Mouse (Mus musculus) regulatory T cell (primary cell): ENCODE data around the gene C1rl.
"Not testable (repeated sequence)": the region's sequence is repeated elsewhere in the genome, so short reads cannot be mapped to it uniquely, and the experiment has no call there.

Experiments used
- in situ Hi-C: fragments of 300-600 bp; cut with MboI, MseI; formaldehyde crosslinking; loops from one replicate; pipeline ENCODE4 v1.15.1; 2025; ENCODE audit warnings: high pct_unique_total_duplicates

Gene C1rl

DNA sequence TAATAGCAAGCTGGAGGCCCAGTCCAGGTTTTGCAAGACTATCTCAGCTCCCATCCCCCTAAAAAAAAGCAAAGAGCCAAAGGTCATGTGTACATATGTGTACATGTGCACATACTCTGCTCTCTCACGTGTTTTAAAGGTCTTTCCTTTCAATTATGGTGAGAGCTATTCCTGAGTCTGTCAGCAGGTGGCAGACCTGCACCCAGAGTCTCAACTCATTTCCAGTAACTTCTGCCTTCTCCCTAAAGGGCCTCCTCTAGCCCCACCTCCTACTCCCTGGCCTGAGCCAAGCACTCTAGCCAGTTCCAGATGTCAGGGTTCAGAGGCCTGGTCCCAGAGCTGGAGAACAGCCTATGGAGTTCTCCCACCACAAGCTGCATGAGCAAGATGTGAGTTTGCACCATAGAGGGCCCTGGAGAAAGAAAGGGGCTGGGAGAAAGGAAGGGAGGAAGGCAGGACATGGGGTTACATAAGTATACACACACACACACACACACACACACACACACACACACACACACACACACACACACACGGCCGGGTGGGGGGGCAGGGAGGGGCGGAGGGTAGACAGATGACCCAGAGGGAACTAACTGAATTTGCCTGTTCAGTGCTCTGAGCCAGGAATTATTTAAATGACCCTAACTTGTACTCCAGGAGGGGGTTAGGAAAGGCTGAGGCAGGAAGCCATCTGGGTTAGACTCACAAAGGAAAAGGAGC is at the start of gene C1rl:
C1rl (plus strand) TSS at position 272 of the 720 bp plus-strand sequence.
- in situ Hi-C loops: no loop called here

DNA sequence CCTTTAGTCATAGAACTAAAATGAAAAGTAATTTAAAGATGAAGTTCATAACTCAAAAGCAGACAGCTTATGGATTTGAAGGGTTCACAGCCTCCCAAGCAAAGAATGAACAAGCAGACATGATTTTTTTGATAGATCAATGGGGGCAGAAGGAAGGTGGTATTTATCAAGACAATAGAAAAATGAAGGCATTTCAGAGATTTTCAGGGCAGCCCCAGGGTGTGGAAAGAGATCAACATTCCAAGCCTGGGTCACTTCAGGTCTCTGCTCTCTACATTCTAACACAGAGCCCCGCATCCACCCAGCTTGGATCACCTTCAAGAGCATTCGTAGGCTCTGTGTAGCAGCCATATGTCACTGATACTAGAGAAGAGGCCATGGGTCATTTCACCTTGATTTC is 49.6 kb upstream of the C1rl start:
- in situ Hi-C loops: no loop called here

DNA sequence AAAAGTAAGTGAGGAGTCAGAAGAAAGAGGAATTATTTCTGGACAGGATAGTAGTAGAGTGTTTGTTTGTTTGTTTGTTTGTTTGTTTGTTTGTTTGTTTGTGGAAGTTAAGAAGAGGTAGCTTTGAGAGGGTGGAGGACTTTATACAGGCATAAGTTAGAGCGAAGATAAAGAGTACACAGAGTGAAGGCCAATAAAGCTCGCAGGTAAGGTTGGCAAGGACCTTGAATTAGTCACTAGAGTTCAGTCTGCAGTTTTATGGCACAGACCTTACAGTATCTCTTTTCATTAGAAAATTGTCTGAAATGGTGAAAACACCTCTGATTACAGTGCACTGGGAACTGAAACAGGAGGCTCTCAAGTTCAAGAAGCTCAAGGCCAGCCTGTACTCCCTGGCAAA is 46.9 kb upstream of the C1rl start:
- in situ Hi-C loops: no loop called here

DNA sequence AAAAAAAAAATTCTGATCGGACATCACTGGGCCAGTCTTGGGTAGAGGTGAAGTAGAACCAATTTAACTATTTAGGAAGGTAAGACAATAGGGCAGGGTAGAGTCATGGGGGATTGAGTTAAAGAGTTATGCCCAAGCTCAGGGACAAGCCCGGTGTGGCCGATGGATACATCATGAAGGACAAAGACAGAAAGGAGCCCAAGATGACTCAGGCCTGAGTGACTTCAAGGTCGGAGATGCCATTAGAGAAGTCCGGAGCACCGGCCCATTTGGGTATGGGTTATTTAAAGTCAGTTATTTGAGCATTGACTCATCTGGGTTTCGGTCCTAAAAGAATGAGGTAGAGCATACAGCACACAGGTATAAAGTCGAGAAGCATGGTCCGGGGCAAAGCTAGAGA is 46.5 kb upstream of the C1rl start:
- in situ Hi-C loops: no loop called here

DNA sequence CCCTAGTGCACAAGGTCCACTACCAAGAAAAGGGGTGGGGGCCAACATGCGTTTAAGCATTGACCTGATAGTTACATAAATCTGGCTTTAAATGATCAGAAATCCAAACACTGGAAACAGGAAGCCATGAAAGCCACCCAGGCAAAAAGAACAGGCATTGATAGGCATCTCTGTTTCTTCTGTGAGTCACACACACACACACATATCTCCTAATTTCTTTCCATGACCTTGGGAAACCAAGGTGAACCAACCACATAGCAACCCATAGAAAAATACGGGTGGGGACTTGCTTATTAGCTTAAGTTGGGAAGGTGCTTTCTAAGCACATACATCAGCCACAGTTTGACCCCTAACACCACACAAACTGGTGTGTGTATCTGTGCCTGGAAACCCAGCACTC is 45.6 kb upstream of the C1rl start:
- in situ Hi-C loops: no loop called here

DNA sequence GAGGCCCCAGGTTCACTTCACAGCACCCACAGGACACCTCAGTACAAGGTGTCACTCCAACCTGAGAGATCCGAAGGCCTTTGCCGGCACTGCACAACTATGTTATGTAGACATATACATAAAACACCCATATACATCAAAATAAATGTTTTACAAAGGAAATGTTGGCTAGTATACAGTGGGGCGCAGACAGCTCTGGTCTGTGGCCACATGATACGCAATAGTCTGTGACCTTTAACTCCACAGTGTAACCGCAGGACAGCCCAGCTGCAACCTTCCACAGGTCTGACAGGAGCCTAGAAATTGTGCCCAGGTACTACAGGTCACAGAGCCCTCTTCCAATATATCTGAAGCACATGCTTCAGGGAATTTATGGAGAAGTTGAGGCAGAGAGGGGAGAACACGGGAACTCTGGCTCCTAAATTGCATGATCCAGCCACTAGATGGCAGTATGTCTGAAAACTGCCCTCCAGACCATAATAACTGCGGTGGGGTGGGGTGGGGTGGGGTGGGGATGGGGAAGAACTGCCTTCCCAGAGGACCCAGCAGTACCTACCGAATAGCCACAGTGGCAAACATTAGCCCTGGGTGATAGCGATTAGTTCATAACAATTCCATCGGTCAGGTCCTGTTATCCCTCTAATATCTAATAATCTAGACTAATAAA is 44.6 kb upstream of the C1rl start:
- in situ Hi-C loops: no loop called here

DNA sequence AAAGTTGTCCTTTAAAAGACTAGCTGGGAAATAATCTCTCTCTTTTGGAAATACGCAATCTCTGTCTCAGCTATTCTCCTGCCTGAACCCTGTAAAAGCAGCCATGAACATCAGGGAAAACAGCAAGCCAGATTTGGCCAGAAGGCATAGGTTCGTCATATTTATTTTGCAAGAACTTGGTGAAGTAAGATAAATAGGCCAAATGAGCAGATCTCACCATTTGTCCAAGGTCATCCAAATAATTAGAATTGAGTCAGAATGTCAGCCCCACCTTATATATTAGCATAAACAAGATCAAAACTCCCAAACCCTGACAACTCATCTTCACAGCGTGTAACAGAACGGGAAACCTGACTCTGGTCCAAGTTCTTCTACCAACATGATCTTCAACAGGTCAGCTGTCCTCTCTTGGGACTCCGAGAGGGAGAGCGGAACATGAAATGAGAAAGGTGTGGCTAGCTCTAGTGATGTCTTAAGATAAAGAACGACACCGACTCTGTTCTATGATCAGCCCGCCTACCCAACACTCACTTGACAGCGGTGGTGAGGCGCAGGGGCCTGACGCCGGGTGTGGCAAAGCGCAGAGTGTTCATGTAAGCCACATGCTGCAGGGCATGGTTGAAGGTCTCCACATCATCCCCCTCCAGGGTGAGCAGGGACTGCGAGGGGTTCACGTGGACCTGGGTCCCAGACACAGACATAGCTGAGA is 43.8 kb upstream of the C1rl start:
- in situ Hi-C loops: no loop called here

DNA sequence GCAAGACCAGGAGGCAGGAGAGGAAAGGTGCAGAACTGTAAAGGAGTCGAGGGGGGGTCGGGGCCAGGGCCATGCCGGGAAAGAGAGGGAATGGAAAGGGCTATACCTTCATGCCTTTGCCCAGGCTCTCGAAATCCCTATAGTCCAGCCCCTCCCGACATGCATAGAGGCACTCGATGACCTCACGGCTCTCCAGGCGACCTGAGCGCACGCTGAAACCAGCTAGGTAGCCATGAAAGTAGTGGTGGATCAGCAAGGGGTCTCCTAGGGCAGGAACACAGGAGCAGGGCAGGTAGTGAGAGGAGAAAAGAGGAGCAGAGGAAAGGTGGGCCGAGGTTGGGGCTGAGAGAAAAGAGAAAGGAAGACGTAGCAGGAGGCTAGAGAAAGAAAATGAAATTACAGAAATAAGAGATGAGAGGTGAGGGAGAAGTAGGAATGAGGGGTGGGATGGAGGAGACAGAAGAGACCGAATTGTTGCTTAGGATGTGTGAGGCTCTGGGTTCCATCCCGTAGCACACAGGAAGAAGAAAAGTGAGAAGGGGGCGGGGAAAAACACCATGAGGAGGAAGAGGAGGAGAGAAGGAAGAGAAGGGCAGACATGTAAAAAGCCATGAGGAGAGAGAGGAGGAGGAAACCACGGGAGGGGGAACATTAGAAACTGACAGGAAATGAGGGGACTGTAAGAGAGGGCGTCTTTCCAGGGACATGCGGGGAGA is 43.1 kb upstream of the C1rl start:
- in situ Hi-C loops: no loop called here

DNA sequence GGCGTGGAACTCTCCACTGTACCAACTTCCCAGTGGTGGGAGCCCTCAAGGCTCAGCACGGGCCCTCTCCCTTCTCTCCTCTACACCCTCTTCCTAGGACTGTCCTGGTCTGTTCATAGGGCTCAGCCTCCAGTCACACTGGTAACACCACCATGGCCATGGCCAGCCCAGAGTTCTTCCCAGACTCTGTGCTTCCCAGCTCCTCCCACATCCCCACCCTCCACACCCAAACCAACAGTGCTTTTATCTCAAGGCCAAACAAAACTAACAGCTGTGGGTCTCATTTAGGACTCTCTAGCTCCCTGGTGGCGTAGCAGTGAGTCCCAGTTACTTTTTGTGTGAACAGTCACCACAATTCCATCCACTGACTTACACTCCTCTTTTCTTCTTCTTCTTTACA is 40.9 kb upstream of the C1rl start:
- in situ Hi-C loops: no loop called here

DNA sequence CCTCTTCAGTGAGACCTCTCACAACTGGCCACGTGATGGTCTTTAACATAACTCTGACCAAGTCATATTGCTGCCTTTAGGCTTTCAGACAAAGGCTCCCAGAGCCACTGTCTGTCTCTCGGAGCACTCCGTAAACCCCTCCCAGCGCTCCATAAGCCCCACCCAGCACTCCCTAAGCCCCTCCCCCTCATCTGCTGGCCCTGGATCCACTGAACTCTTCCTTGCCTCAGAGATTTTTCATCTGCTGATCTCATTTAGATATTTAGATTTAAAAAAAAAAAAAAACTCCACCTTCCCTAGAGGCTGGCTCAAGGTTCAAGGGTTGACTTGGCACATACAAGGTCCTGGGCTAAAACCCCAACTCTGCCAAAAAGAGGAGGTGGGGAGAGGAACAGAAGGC is 39.2 kb upstream of the C1rl start:
- in situ Hi-C loops: no loop called here

DNA sequence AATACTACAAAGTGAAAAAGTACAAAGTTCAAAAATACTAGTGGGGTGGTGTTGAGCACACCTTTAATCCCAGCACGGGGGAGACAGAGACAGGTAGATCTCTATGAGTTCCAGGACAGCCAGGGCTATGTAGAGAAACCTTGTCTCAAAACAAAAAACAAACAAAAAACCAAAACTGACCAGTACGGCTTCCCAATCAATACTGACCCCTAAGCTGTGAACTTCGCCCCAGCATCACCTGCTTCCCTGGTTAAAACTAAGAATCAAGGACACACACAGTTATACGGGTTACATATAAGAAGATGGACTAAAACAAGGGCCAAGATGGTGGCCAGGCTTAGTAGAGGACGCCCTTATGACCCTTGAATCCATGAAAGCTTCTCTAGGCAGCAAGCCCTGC is 36.7 kb upstream of the C1rl start:
- in situ Hi-C loops: no loop called here

DNA sequence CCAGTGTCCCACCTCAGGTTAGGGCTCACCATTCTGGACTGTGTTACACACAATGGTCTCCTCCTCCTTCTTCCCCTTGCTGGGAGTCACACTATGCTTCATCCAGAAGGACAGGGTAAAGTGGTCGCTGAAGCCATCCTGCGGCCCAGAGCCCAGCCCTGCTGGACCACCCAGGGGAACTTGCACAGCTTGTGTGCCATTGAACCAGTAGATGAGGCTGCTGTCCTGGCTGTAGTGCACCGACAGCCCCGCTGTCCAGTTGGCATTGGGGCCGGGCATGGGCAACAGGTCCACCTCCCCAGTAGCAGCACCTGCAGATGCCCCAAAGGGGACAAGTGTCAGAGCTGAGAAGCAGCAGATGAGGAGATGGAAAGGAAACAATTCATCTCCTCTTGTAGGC is 35.1 kb upstream of the C1rl start:
- in situ Hi-C loops: no loop called here

DNA sequence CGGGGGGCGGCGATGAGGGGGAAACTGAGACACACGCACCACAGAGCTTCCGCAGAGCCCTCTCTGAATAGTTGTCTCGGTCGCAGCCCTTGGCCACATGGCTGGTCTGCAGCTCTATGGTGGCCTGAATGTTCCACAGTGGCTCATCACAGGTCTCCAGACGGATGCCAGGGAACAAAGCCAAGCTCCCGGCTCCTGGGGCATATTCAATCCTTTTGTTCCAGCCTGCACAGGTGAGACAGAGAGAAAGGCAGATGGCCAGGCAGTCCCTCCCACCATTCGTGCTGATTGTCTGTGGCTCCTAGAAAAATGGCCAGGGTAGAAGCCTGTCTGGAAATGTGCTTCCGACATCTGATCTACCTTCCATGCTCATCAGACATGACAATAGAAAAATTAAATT is 34.4 kb upstream of the C1rl start:
- in situ Hi-C loops: no loop called here

DNA sequence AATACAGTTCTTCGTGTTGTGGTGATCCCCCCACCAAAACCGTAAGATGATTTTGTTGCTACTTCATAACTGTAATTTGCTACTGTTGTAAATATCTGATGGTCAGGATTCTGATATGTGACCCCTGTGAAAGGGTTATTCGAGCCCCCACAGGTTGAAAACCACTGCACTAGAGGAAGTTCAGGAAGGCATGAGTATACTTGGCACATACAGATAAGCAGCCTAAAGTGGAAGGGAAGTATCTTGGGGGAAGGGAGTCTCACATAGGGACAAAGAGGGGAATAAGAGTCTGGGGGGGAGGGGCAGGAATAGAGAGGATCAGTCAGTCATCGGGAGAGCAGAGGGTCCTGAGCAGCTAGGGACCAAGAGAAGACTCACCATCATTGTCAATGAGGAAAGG is 33.5 kb upstream of the C1rl start:
- in situ Hi-C loops: no loop called here

DNA sequence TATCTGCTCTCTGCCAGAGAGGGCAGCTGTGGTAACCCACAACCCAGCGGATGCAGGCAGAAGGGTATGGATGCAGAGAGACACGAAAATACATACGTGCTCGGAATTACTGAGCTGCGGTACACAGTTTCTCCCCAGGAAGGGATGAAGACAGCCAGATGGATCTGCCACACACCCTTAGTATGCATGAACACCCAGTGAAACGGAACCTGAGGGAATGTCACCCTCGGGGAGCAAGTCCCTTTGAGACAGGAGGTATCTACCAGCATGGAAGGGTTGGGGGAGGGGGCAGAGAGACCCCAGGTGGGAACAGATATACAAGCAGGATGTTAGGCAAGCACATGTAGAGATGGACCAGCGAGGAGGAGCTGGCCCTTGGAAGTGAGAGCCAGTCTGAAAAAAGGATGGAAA is 29.0 kb upstream of the C1rl start:
- in situ Hi-C loops: no loop called here

DNA sequence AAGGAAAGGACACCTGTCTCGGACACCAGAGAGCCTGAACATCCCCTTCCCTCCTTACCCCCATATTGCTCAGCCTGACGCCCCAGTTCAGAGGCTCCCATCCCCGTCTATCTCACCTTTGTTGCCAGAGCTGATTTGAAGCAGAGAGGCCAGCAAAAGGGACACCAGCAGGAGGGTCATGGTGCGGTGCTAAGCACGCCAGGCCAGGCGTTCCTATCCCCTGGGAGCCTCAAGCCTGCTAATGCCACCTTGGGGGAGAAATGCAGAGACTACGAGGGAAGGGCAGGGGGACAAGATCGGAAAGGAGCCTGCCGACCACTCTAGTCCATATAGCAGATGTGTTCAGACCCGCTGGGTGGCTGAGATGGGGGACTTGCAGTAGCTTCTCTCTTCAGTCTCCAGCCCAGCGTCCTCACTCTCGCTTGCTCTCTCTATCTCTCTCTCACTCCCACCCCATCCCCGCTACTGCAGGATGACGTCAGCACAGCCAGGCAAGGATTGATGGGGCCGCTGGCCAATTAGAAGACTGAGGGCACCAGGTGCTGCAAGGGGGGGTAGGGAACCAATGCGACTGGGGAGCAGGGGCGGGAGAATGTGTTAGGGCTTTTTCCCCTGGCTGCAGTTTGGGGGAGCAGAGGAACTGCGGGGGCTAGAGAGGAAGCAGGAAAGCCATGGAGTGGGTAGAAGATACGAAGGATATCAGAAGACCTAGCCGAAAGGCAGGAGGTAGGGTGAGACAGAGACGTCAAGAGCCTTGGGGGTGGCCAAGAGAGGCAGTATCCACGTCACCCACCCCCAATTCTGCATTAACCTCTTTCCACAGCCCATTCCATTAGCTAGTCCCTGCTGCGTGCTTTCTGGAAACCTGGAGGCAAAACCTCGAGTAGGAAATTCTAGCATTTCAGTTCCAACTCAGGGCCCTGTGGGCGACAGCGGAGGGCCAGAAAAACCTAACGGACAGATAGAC is 28.3 kb upstream of the C1rl start, which contains the start of gene Clstn3:
Clstn3 (minus strand) TSS at position 490 of the 967 bp plus-strand sequence.
- in situ Hi-C loops: no loop called here

DNA sequence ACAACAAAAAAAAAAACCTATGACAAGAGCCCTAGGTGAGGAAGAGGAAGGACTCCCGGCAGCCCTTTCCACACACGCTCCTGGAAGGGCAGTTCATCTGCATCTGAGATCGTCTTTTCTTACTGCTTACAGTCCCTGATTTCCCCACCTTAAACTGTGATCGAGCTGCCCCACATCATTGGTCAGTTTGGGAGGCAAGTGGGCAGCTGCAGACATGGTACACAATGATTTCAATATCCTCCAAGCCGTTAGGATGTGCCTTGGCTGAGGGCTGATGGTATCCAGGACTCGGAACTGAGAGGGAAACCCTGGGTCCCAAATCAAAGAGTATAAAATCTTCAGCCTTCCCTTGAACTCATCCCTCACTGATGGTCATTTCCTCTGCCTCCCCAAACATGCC is 27.6 kb upstream of the C1rl start:
- in situ Hi-C loops: no loop called here

DNA sequence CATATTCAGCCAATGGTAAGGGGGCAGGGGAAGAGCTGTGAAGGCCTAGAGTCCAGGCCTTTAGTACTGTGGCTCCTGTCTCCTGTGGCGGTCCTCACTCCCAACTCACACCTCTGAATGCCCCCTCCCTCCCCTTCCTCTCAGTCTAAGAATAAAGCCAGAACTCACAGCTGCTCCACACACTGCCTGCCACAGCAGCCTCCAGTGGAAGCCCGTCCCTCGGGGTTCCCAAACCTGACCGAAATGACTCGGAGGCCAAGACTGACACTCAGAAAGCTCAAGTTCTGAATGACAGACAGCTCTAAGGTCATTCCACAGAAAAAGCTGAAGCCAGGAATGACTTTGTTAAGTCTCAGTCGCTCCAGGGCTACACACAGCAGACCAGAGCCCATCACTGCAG is 27.2 kb upstream of the C1rl start:
- in situ Hi-C loops: no loop called here

DNA sequence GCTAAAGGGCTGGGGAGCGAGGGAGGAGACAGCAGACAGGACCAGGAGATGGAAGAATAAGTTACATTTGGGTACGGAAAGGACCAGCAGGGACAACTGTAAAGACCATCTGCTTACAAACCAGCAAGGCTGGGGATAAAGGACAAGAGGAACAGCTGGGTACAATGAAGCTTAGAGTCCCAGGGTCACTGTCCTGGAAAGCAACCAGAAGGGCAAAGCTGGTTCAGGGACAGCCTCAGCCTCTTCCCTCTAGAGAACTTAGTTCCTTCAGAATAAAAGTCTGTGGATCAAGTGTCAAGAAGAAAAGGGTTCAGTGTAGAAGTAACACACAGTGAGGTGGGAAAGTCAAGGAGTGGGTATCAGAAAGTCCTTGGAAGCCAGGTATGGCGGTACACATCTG is 21.8 kb upstream of the C1rl start:
- in situ Hi-C loops: no loop called here

DNA sequence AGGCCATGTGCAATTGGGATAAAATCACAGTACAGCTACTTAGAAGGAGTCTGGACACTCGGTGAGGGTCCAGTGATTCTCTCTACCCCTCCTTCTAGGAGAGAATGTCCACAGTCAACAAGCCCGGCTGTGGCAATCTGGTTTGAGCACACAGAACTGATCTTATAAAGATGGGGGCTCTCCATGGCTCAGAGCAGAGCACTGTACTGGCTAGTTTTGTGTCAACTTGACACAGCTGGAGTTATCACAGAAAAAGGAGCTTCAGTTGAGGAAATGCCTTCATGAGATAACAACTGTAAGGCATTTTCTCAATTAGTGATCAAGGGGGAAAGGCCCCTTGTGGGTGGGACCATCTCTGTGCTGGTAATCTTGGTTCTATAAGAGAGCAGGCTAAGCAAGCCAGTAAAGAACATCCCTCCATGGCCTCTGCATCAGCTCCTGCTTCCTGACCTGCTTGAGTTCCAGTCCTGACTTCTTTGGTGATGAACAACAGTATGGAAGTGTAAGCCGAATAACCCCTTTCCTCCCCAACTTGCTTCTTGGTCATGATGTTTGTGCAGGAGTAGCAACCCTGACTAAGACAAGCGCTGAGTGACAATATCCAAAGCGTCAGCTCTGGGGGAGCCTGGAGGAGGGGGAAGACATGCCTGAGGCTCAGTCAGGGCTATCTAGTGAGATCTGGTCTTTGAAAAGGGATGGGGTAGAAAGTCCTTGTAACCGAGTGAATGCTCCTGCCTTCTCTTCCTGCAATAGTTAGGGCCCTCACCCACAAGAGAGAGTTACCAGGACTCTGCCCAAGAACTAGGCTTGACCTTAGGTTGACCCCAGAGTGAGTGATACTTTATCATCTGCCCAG is 20.9 kb upstream of the C1rl start:
- in situ Hi-C loops: not testable (repeated sequence)
